Mouse (Mus musculus) lung, adult 2 months (tissue): ENCODE measurements around the gene Sstr4. TPM values are rescaled to one million over a fixed set of nuclear protein-coding genes. Genes with fewer than 3 reads are reported as not detected.

Experiments
- DNase-seq: peaks from one replicate; pipeline ENCODE4 v3.0.0; 2022
- H3K4me1 ChIP-seq: fragments of 200-500 bp; 2 replicates; pipeline ENCODE4 v1.6.1; 2011; ENCODE audit warnings: low read length; ENCODE audit not compliant: control insufficient read depth, insufficient read depth
- H3K4me3 ChIP-seq: fragments of 200-500 bp; replicated peaks from 2 replicates; pipeline ENCODE3; 2011; ENCODE audit warnings: low read depth, mild to moderate bottlenecking, control low read depth, low read length; ENCODE audit errors: extremely low read depth
- CTCF ChIP-seq: fragments of 200-500 bp; IDR thresholded peaks from 2 replicates; pipeline ENCODE4 v1.5.1; 2011; ENCODE audit warnings: mild to moderate bottlenecking, low read length, control low read depth; ENCODE audit not compliant: insufficient read depth
- POLR2A ChIP-seq: fragments of 200-500 bp; IDR thresholded peaks from 2 replicates; pipeline ENCODE4 v1.6.1; 2011; ENCODE audit warnings: low read depth, mild to moderate bottlenecking, control low read depth, low read length, borderline replicate concordance; ENCODE audit errors: extremely low read depth
- WGBS: fragments of 180-500 bp; shearing (Covaris S2); methylation state at CpG from one replicate; pipeline ENCODE4 v1.1.7; 2018; 5-methylcytosine and 5-hydroxymethylcytosine counted together
- polyA plus RNA-seq: library from polyadenylated mRNA; depleted of rRNA; stranded (reverse); fragments of >200 nt; gene quantifications from 2 replicates; pipeline ENCODE4 v1.2.3, GENCODE M21; 2012

Gene Sstr4
- polyA plus RNA-seq, 1 experiment = 8.3 TPM

- 10% methylated on average over 34 of the region's 34 CpGs for WGBS
- H3K4me3 ChIP-seq = peak overlapping the region; percentile 88
- peak; percentile 58 for DNase-seq
- 0 out of 2 replicates have a peak, but pooled peaks cover 2% of the 10 kb centered on the region for H3K4me1 ChIP-seq
- TF ChIP-seq CTCF = peak; percentile 29; the same call in 1 of the 2 replicates
- peak; percentile 51; the same call in 1 of the 2 replicates for TF ChIP-seq POLR2A
Measured at GRCm38 (mm10) chr2:148406160-148406970, 11.2 kb downstream of the Sstr4 start.

- 2% methylated on average over 55 of the region's 55 CpGs for WGBS
- H3K4me3 ChIP-seq = peak overlapping the region; percentile 88
- TF ChIP-seq CTCF (no peak), POLR2A (peak; percentile 39; the same call in 1 of the 2 replicates)
- peak; percentile 50 for DNase-seq
- 0 out of 2 replicates have a peak, but pooled peaks cover under 1% of the 10 kb centered on the region for H3K4me1 ChIP-seq
Measured at GRCm38 (mm10) chr2:148406971-148407869, 12.1 kb downstream of the Sstr4 start.

GRCm38 (mm10) chr2:148407870-148408760 is 13.0 kb downstream of the Sstr4 start, which contains the start of gene Thbd:
TSS of gene Thbd (minus strand) at chr2:148408188.
- WGBS = under 1% methylated on average over 35 of the region's 35 CpGs
- peak; percentile 100 for TF ChIP-seq POLR2A
- no peak for TF ChIP-seq CTCF
- Histone ChIP-seq H3K4me3 (peak within 1 kb of the TSS; percentile 88), H3K4me1 (no peaks in the 10 kb centered on the region)
- DNase-seq = peak; percentile 81

- Histone ChIP-seq H3K4me3 (peak overlapping the region; percentile 50), H3K4me1 (no peaks in the 10 kb centered on the region)
- 7% methylated on average over 6 of the region's 6 CpGs for WGBS
- no peak for DNase-seq
- TF ChIP-seq CTCF (no peak), POLR2A (no peak)
Measured at GRCm38 (mm10) chr2:148408761-148409120, 13.6 kb downstream of the Sstr4 start.

GRCm38 (mm10) chr2:148409141-148409540 is 14.0 kb downstream of the Sstr4 start:
- Histone ChIP-seq H3K4me3 (peak overlapping the region; percentile 0), H3K4me1 (no peaks in the 10 kb centered on the region)
- TF ChIP-seq POLR2A (peak; percentile 14; the same call in 1 of the 2 replicates), CTCF (peak; percentile 92)
- DNase-seq = peak; percentile 82
- 2% methylated on average over 9 of the region's 9 CpGs for WGBS

- TF ChIP-seq POLR2A (no peak), CTCF (no peak)
- DNase-seq = no peak
- Histone ChIP-seq H3K4me3 (no peak overlapping the region), H3K4me1 (no peaks in the 10 kb centered on the region)
- WGBS = 61% methylated on average over 1 of the region's 1 CpGs
Measured at GRCm38 (mm10) chr2:148409821-148410220, 14.7 kb downstream of the Sstr4 start.

GRCm38 (mm10) chr2:148419151-148419550 is 24.0 kb downstream of the Sstr4 start:
- WGBS = 39% methylated on average over 3 of the region's 3 CpGs
- no peak for TF ChIP-seq CTCF
- no peak for TF ChIP-seq POLR2A
- no peak for DNase-seq
- H3K4me1 ChIP-seq = no peaks in the 10 kb centered on the region; the same call in 1 of the 2 replicates
- no peak overlapping the region for H3K4me3 ChIP-seq

GRCm38 (mm10) chr2:148419776-148420175 is 24.6 kb downstream of the Sstr4 start:
- no peak for DNase-seq
- no peak for TF ChIP-seq POLR2A
- no peak for TF ChIP-seq CTCF
- no peak overlapping the region for H3K4me3 ChIP-seq
- 62% methylated on average over 2 of the region's 2 CpGs for WGBS
- no peaks in the 10 kb centered on the region; the same call in 1 of the 2 replicates for H3K4me1 ChIP-seq

- Histone ChIP-seq H3K4me1 (no peaks in the 10 kb centered on the region; the same call in 1 of the 2 replicates), H3K4me3 (no peak overlapping the region)
- 33% methylated on average over 1 of the region's 1 CpGs for WGBS
- no peak for TF ChIP-seq CTCF
- no peak for DNase-seq
Measured at GRCm38 (mm10) chr2:148421112-148421511, 26.0 kb downstream of the Sstr4 start.
